In the genomic region with DNA sequence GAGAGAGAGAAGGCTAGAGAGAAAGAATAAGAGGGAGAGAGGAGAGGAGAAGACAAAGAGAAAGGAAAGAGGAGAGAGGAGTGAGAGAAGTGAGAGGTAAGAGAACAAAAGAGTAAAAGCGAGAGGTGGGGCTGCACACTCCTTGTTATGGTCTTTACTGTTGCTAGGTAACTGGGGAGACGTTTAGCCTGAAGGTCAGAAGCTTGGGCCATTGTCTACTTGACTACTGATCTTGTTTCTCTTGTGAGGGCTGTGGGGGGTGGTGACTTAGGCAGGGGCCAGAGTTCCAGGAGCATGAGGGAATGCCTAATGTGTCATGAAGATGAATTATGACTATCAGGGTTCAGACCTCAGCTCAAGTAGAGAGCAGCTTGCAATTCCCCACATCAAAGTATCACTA, we compare ENCODE assay signal across 16 mouse cellular contexts.
DNase-seq lines count a peak whose midpoint lies in the region.
"Had no signal": no experiment of that assay in that cellular context is flagged by ENCODE, and none has a peak within 500 bp of the region (broad histone marks: within the 10 kb centered on the region; RNA-seq: fewer than 3 reads in every experiment).

No protein-coding gene starts in this region.

- DNase-seq in embryo, embryonic 10 days (ENCODE audit: low spot score), result peak; percentile 5
- no peak for DNase-seq in embryo, embryonic 9.5 days (ENCODE audit: extremely low spot score)
- DNase-seq in ES-CJ7 (ENCODE audit: low read depth, low spot score) (peak; percentile 29), WW6 (ENCODE audit: low read depth, low spot score) (peak; percentile 3)
- no peak for DNase-seq in layer of hippocampus, postnatal 14 days (ENCODE audit: low spot score in 2 of 2)
- no peak for DNase-seq in cerebellum, adult 9-11 months
- DNase-seq: adrenal gland, adult 2 months; adrenal gland, postnatal 14 days; cerebellum, adult 11 months; cerebellum, adult 8-10 months; cerebellum, postnatal 14 days; gastrocnemius, postnatal 25 days; heart, adult 18-20 months; heart, postnatal 10 days; heart, postnatal 36 days; kidney, adult 2 months had no signal

Comparison
In these comparisons a context has a peak if more than half of its experiments do, and no peak if none do; other contexts are left out.
1. DNase-seq: peak in embryo, embryonic 10 days (single experiment), ES-CJ7 (single experiment) and WW6 (single experiment); none in embryo, embryonic 9.5 days (single experiment), layer of hippocampus, postnatal 14 days (0 of 2) and cerebellum, adult 9-11 months (single experiment).